Mouse (Mus musculus) spleen, postnatal 4 days (tissue): ENCODE results near the gene Mpig6b.
A peak's percentile ranks its signal among the peaks of the same experiment; 100 is the strongest.
"Not testable (repeated sequence)": the region's sequence is repeated elsewhere in the genome, so short reads cannot be mapped to it uniquely, and the experiment has no call there.

ENCODE experiments used
- DNase-seq, 2 experiments: peaks; one replicate each; pipeline ENCODE4 v3.0.0; 2022; ENCODE audit warnings: low spot score in 2 of 2

The Mpig6b gene

DNA sequence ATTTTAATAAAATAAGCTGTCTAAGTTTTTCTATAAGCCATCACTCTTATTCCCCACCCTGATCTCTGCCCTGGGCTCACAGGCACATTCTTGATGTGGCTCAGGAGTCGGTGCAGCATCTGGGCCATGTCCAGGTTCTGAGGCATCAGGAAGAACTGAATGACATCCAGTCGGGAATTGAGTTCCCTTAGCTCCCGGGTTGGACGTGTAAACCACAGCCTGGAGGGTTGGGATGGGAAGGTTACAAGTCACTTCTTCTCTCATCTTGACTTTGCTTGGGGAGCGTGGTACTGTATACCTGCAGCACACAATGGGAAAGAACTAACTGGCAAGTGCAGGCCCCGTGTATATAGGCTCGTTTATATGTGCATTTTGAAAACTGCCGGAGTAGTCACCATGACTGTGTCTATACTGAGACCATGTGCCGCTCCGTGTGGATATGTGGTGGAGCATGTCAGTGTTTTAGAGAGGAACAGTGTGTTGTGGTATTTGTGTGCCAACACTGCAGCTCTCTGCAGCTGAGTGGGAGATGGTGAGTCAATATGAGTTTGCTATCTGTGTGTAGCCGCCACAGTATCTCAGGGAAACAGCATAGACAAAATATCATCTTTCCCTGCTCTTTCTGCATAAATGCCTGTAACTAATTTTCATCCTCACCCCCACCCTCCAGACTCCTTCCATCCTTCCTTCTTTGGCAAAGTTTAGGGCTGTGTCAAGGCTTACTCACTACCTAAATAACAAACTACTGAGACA is 26.7 kb downstream of the Mpig6b start:
- DNase-seq = no peak

- DNase-seq = no peak
These were observed 31.1 kb downstream of the Mpig6b start for GRCm38 (mm10) chr17:35034896-35035295.

- DNase-seq = not testable (repeated sequence)
These were observed 32.3 kb downstream of the Mpig6b start for GRCm38 (mm10) chr17:35033703-35034102.

DNA sequence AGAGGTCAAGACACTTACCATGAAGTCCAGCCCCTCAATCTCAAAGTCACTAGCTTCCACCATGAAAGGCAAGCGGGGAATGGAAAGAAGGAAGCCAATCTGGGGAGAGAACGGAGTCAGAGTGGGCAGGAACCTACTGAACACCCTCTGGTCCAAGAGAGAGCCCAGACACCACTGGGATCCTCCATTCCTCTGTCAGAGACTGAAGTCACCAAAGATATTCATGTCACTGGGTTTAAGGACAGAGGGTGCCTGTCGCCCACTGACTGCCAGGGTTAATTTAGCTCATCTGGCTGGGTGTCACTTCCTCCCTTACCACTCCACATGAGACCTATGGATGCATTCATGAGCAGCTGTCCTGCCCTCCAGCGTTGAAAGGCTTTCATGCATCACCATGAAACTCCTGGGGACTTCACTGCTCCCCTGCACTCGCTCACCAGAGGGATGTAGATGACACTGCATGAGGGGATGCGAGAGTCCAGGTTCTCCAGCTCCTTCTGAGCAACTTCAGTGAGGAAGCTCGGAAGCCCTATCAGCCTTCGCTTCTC is 33.6 kb downstream of the Mpig6b start:
- DNase-seq = peak in 1 of 2 experiments; percentile 63

GRCm38 (mm10) chr17:35031880-35032279 is 34.1 kb downstream of the Mpig6b start:
- DNase-seq = no peak

DNA sequence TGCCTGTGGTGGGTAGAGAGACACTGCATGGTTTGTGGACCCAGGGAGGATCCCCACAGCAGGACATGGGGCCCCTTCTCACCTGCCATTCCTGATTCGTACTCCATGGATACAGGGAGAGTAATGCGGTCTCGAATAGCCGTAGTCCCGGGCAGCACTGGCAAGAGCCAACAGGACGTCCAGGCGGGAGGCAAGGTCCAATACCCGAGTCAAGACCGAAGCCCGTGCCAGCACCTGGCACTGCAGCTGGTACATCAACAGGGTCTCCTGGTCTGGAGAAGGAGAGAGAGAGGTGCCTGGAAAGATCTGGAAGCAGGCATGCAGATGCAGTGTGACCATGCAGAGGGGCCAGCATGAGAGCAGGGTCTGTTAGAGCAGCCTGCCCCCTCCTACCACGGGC is 34.7 kb downstream of the Mpig6b start:
- peak in 1 of 2 experiments; percentile 61 for DNase-seq

DNA sequence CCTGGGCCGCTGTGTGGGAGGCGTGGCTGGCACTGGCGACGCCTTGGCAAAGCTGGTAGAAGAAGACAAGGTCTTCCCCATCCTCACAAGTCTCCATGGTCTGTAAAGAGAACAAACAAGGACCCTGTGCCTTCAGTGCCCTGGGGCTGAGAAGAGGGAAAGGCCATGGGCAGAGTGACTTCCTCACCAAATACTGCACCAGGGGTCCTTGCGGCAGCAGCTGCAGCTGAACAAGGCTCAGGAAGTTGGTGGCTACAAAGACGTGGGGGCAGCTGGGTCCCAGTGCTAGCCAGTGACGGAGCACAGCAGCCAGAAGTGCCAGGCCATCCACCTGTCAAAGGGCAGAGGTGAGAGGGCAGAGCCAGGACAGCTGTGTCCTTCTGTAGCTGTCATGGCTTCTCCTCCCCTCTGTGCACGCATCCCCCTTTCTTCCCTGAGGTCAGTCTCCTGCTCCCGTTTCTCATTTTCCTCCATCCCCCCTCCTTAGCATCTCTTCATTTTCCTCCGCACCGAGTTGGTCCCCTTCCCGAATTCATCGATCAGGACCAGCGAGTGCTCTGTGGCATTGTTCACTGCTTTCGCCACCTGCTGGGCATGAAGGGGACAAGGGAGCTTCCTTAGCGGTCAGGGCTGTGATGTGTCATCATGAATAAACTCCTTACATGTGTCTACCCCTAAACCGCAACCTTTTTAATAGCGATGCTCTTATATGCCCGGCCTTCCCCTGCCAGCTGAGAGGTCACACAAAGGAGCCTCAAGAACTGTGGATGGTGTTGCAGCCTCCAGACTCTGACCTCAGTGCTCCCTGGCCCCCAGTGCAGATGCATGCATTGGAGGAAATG is 36.1 kb downstream of the Mpig6b start:
- peak in 1 of 2 experiments; percentile 73 for DNase-seq

DNA sequence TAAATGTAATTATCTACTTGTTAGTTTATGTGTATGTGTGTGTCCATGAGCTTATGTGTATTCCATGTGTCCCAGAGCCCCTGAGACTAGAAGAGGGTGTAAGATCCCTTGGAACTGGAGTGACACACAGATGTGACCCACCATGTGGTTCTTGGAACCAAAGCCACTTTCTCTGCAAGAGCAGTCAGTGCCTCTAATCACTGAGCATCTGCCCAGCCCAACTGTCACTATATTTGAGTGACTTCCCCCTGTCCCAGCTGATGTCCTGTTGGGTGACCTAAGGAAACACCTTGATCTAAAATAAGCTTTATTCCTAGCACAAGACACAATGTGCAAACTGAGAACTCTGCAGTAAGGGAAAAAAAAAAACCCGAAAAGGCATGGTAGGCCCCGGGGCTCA is 37.7 kb downstream of the Mpig6b start:
- DNase-seq = no peak

GRCm38 (mm10) chr17:35027277-35028068 is 38.5 kb downstream of the Mpig6b start, which contains the start of gene Sapcd1:
Gene Sapcd1, minus strand, starts transcription at chr17:35028016.
- peak; percentile 43 to 73 for DNase-seq

DNA sequence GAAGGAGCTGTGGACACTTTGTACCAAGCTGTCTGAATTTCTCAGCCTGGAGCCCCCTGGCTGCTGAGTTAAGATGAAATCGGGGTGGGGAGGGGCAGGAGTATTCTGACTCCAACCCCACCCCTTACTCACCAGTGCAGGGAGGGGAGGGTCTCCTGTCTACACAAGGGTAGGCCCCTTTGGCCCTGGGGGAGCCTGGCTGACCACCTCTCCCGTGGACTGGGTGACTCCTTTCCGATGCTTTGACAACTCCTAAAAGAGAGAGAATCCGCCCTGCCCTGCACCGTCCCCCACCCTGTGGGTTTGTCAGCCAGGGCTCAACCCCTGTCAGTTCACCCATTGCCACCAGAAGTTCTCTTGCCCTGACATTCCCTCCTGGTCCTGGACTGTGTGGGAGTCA is 39.8 kb downstream of the Mpig6b start:
- peak in 1 of 2 experiments; percentile 61 for DNase-seq

- peak; percentile 15 to 65 for DNase-seq
These were observed 41.1 kb downstream of the Mpig6b start for GRCm38 (mm10) chr17:35024691-35025488.

- DNase-seq = peak; percentile 20 to 67
These were observed 41.7 kb downstream of the Mpig6b start for GRCm38 (mm10) chr17:35024261-35024660.

DNA sequence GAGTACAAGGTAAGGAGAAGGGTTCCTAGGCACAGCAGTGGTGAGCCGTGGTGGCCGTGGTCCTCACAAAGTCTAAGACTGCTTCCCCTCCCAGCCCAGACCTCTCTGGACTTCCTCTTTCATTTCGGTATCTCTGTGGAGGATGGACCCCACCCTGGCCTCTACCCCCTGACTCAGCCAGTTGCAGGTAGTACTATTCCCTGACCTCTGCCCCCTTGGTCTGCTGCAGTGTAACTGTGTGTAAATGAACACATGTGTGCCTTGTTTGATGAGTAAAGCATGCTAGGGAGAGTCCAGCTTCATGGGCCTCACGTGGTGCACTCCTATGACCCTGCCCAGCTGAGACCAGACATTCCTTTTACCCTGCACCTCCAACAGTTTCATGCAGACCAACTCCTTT is 42.2 kb downstream of the Mpig6b start:
- peak in 1 of 2 experiments; percentile 27 for DNase-seq

DNA sequence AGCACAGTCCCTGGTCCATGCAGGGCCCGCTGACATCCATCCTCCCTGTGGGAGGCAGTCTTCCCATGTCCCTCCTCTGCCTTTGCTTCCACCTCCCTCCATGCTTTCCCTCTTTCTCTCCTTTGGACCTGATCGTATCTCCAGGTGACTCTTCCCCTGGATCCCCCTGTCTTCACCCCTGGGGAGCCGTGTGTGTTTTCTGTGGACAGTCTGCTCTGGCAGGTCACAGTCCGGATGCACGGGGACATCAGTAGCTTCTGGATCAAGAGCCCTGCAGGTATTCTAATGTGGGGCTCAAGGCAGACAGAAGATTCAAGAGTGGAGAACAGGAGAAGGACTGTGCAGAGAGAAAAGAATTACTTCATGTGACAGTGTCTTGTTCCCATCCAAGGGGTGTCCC is 42.8 kb downstream of the Mpig6b start:
- peak in 1 of 2 experiments; percentile 60 for DNase-seq

DNA sequence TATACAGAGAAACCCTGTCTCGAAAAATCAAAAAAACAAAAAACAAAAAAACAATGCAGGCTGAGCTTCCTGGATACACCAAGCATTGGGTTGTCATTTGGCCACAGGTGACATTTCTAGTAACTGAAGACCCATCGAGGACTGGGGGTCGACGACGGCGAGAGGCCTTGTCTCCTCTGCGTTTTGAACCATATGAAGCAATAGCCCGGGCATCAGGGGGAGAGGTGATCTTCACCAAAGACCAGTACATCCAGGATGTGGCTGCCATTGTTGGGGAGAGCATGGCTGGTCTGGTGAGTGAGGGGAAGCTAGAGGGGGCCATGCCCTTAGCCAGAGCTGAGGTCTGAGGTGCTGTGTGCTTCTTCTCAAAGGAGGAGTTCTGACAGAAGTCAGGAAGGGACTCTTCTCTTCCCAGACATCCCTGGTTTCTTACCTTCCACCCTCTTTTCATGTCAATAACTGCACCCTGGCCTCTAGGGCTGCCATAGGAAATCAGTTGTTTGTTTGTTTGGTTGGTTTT is 43.4 kb downstream of the Mpig6b start:
- DNase-seq = peak in 1 of 2 experiments; percentile 64

- DNase-seq = no peak
These were observed 44.0 kb downstream of the Mpig6b start for GRCm38 (mm10) chr17:35021842-35022477.

GRCm38 (mm10) chr17:35021163-35021808 is 44.7 kb downstream of the Mpig6b start:
- DNase-seq = peak; percentile 89 to 98

DNA sequence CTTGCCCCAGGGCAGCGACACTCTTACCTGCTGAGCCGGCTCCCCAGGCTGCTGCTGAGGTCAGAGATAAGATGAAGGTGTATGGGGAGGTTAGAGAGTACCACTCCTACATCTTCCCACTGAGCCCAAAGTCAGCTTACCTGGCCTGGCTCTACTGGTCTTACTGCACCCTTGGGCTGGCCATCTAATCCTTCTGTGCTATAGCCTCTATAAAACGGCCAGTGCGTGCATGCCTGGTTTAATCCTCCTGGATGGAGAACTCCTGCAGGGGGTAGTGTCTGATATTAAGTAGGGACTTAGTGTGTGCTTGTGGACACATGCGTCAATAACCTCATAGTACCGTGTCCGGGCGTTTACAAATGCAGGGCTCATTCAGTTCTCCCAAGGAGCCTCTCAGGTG is 45.4 kb downstream of the Mpig6b start:
- DNase-seq = no peak

GRCm38 (mm10) chr17:35019894-35020293 is 46.1 kb downstream of the Mpig6b start:
- no peak for DNase-seq
